Mouse (Mus musculus) cortical plate, adult 2 months (tissue): ENCODE measurements around the gene Cdpf1.

Experiments used
- CTCF ChIP-seq: fragments of 200-500 bp; IDR thresholded peaks from 2 replicates; pipeline ENCODE4 v1.5.1; 2011; ENCODE audit warnings: mild to moderate bottlenecking, control low read depth, low read length; ENCODE audit not compliant: insufficient read depth; ENCODE audit errors: extremely low read depth
- POLR2A ChIP-seq: fragments of 200-500 bp; IDR thresholded peaks from 2 replicates; pipeline ENCODE4 v1.6.1; 2011; ENCODE audit warnings: mild to moderate bottlenecking, low read length, control low read depth; ENCODE audit not compliant: insufficient read depth; ENCODE audit errors: extremely low read depth

- TF ChIP-seq CTCF (no peak), POLR2A (peak; percentile 97)
Observed at GRCm38 (mm10) chr15:85811535-85812277, at the start of gene Cdpf1.
